Mouse (Mus musculus): Measurements from ENCODE around the gene Uhrf1bp1. TPM values are rescaled to one million over a fixed set of nuclear protein-coding genes. Genes with fewer than 3 reads are reported as not detected.
A peak's percentile ranks its signal among the peaks of the same experiment; 100 is the strongest.

Gene Uhrf1bp1
- total and polyA plus RNA-seq, 3 experiments = 5.3 to 19.4 (median 14.7) TPM

DNA sequence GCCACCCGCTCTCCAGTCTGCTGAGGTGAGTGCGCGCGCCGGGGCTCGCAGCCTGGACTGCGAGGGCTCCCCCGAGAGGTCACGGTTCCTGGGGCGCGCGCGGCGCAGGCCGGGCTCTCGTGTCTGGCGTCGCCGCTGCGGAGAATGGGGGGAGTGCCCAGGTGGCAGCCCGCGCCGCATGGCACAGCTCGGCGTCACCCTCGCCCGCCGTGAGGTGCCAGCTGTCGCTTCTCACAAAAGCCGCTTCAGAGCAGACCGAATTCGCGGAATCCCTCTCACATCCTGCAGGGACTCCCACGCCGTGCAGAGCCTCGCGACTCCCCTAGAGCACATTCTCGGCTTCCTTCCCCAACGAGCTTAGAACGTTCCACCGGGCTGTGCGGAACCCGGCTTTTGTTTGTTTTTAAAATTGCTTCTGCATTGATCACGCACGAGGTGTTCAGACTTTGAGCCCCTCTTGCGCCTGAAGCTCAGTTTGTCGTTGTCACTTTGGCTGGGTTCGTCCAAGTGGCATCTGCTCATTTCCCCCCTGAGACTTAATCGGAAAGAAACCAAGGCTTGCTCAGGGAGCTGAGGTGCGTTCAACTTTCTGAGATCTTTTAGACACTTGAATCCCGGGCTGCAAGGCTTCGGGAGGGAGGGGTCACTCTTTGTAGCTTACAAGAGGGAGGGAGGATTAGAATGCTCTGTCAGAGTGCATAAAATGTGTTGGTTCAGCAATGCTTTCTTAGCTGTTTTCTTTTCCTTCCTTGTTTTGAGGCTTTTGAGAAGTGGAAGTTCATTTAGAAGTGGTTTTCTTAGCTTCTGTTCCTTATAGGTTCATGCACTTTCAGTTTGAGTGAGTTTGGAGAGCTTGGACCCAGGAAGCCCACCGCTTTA is 53.6 kb downstream of the Uhrf1bp1 start, which contains the start of gene Taf11:
TSS of gene Taf11 (minus strand) at position 223 of the 879 bp plus-strand sequence.
- H3K79me2 ChIP-seq (replicated peaks; ENCODE audit: control insufficient read depth, insufficient read depth, low read length) = peaks cover 9% of the 10 kb centered on the region
- H3K27ac ChIP-seq = peak within 1 kb of the TSS; percentile 87
- H3K27me3 ChIP-seq (ENCODE audit: control insufficient read depth, insufficient read depth, low read length) = no peaks in the 10 kb centered on the region
- H3K36me3 ChIP-seq (ENCODE audit: control insufficient read depth, insufficient read depth, low read length) = no peaks in the 10 kb centered on the region
- DNase-seq = peak in 1 of 2 experiments; percentile 20
- H3K4me1 ChIP-seq (ENCODE audit: control insufficient read depth, insufficient read depth, low read length) = peaks cover 2% of the 10 kb centered on the region
- peak within 1 kb of the TSS; percentile 87 for H3K9ac ChIP-seq (ENCODE audit: low read depth, low read length)
- peak within 1 kb of the TSS; percentile 95 for H3K4me3 ChIP-seq
- WGBS = 2% methylated on average over 53 of the region's 53 CpGs
- intact Hi-C loops (cut with DNase I) = loop anchor here (2.0 to 10.0 kb wide), 5 partner anchors 53 to 255 kb away; partner anchors contain the start of gene Uhrf1bp1
- TF ChIP-seq POLR2A (IDR thresholded peaks at IDR 0.05; ENCODE audit: insufficient read depth, low read depth, low read length) = no peak
- TF ChIP-seq EP300 (IDR thresholded peaks at IDR 0.05; ENCODE audit: insufficient read depth, low read depth, low read length) = no peak
- no peak for TF ChIP-seq CTCF (IDR thresholded peaks at IDR 0.05)

GRCm38 (mm10) chr17:27911371-27911770 is 55.1 kb downstream of the Uhrf1bp1 start:
- Histone ChIP-seq H3K79me2 (replicated peaks; ENCODE audit: control insufficient read depth, insufficient read depth, low read length) (peaks cover 10% of the 10 kb centered on the region), H3K36me3 (ENCODE audit: control insufficient read depth, insufficient read depth, low read length) (no peaks in the 10 kb centered on the region), H3K27me3 (ENCODE audit: control insufficient read depth, insufficient read depth, low read length) (no peaks in the 10 kb centered on the region), H3K4me3 (no peak overlapping the region), H3K27ac (no peak overlapping the region), H3K4me1 (ENCODE audit: control insufficient read depth, insufficient read depth, low read length) (peaks cover 2% of the 10 kb centered on the region), H3K9ac (ENCODE audit: low read depth, low read length) (no peak overlapping the region)
- no peak for DNase-seq
- intact Hi-C loops (cut with DNase I) = loop anchor here (10.0 kb wide), 1 partner anchor 253 kb away; no protein-coding TSS in a partner anchor
- 90% methylated on average over 7 of the region's 7 CpGs for WGBS
- TF ChIP-seq EP300 (IDR thresholded peaks at IDR 0.05; ENCODE audit: insufficient read depth, low read depth, low read length) (no peak), POLR2A (IDR thresholded peaks at IDR 0.05; ENCODE audit: insufficient read depth, low read depth, low read length) (no peak), CTCF (IDR thresholded peaks at IDR 0.05) (no peak)

GRCm38 (mm10) chr17:27914742-27915141 is 58.5 kb downstream of the Uhrf1bp1 start:
- Histone ChIP-seq H3K4me1 (ENCODE audit: control insufficient read depth, insufficient read depth, low read length) (peaks cover 2% of the 10 kb centered on the region), H3K36me3 (ENCODE audit: control insufficient read depth, insufficient read depth, low read length) (no peaks in the 10 kb centered on the region; the same call in none of the 2 replicates), H3K9ac (ENCODE audit: low read depth, low read length) (no peak overlapping the region), H3K27ac (no peak overlapping the region), H3K27me3 (ENCODE audit: control insufficient read depth, insufficient read depth, low read length) (no peaks in the 10 kb centered on the region), H3K79me2 (replicated peaks; ENCODE audit: control insufficient read depth, insufficient read depth, low read length) (peaks cover 12% of the 10 kb centered on the region), H3K4me3 (no peak overlapping the region)
- no peak for TF ChIP-seq CTCF (IDR thresholded peaks at IDR 0.05)
- TF ChIP-seq EP300 (IDR thresholded peaks at IDR 0.05; ENCODE audit: insufficient read depth, low read depth, low read length) = no peak
- TF ChIP-seq POLR2A (IDR thresholded peaks at IDR 0.05; ENCODE audit: insufficient read depth, low read depth, low read length) = no peak
- 91% methylated on average over 4 of the region's 4 CpGs for WGBS
- intact Hi-C loops (cut with DNase I) = loop anchor here (10.0 kb wide), 1 partner anchor 250 kb away; no protein-coding TSS in a partner anchor
- DNase-seq = no peak

- no peak overlapping the region for H3K27ac ChIP-seq
- intact Hi-C loops (cut with DNase I) = loop anchor here (10.0 kb wide), 1 partner anchor 248 kb away; no protein-coding TSS in a partner anchor
- H3K4me1 ChIP-seq (ENCODE audit: control insufficient read depth, insufficient read depth, low read length) = peaks cover 7% of the 10 kb centered on the region
- H3K36me3 ChIP-seq (ENCODE audit: control insufficient read depth, insufficient read depth, low read length) = no peaks in the 10 kb centered on the region; the same call in none of the 2 replicates
- no peak for TF ChIP-seq POLR2A (IDR thresholded peaks at IDR 0.05; ENCODE audit: insufficient read depth, low read depth, low read length)
- TF ChIP-seq CTCF (IDR thresholded peaks at IDR 0.05) = no peak
- no peak for TF ChIP-seq EP300 (IDR thresholded peaks at IDR 0.05; ENCODE audit: insufficient read depth, low read depth, low read length)
- no peak for DNase-seq
- no peak overlapping the region for H3K9ac ChIP-seq (ENCODE audit: low read depth, low read length)
- no peak overlapping the region for H3K4me3 ChIP-seq
- no peaks in the 10 kb centered on the region for H3K27me3 ChIP-seq (ENCODE audit: control insufficient read depth, insufficient read depth, low read length)
- H3K79me2 ChIP-seq (replicated peaks; ENCODE audit: control insufficient read depth, insufficient read depth, low read length) = peaks cover 14% of the 10 kb centered on the region
- WGBS = 63% methylated on average over 4 of the region's 4 CpGs
Observed at GRCm38 (mm10) chr17:27916366-27916765, 60.1 kb downstream of the Uhrf1bp1 start.

GRCm38 (mm10) chr17:27920676-27921075 is 64.4 kb downstream of the Uhrf1bp1 start:
- Histone ChIP-seq H3K27me3 (ENCODE audit: control insufficient read depth, insufficient read depth, low read length) (no peaks in the 10 kb centered on the region), H3K27ac (no peak overlapping the region), H3K36me3 (ENCODE audit: control insufficient read depth, insufficient read depth, low read length) (no peaks in the 10 kb centered on the region; the same call in none of the 2 replicates), H3K4me3 (no peak overlapping the region), H3K9ac (ENCODE audit: low read depth, low read length) (no peak overlapping the region), H3K79me2 (replicated peaks; ENCODE audit: control insufficient read depth, insufficient read depth, low read length) (peaks cover 5% of the 10 kb centered on the region), H3K4me1 (ENCODE audit: control insufficient read depth, insufficient read depth, low read length) (peaks cover 7% of the 10 kb centered on the region)
- intact Hi-C loops (cut with DNase I) = no loop called here
- 53% methylated on average over 4 of the region's 4 CpGs for WGBS
- TF ChIP-seq EP300 (IDR thresholded peaks at IDR 0.05; ENCODE audit: insufficient read depth, low read depth, low read length) (no peak), CTCF (IDR thresholded peaks at IDR 0.05) (no peak)
- DNase-seq = peak in 1 of 2 experiments; percentile 35
